Mouse (Mus musculus): ENCODE measurements around the gene Rnf7. TPM values are rescaled to one million over a fixed set of nuclear protein-coding genes. Genes with fewer than 3 reads are reported as not detected.

Gene Rnf7
- polyA plus RNA-seq, 1 experiment from 2014 or later = 272 TPM

DNA sequence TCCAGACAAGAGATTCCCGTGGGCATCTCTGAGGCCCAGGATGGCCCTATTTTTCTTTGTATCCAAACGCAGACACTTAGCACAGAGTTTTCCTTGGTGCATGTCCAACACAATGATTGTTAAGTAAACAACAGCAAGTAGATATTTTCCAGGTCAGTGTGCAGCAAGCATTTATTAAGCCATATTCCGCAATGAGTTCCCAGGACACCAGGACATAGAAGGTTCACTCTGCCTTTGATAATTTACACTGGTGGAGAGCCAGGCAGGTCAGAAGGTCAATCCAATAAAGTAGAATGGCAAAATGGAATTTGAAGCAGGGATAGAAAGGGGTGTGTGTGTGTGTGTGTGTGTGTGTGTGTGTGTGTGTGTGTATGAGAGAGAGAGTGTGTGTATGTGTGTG is 47.4 kb downstream of the Rnf7 start:
- peaks cover 4% of the 10 kb centered on the region for H3K4me1 ChIP-seq
- H3K9me3 ChIP-seq = no peaks in the 10 kb centered on the region
- no peak overlapping the region for H3K27ac ChIP-seq (replicated peaks)
- DNase-seq (ENCODE audit: low spot score) = no peak
- WGBS = 81% methylated on average over 3 of the region's 3 CpGs
- H3K4me3 ChIP-seq = no peak overlapping the region
- H3K27me3 ChIP-seq (replicated peaks; ENCODE audit: low read depth, poor library complexity, severe bottlenecking) = peaks cover 8% of the 10 kb centered on the region
- H3K36me3 ChIP-seq (replicated peaks) = no peaks in the 10 kb centered on the region

DNA sequence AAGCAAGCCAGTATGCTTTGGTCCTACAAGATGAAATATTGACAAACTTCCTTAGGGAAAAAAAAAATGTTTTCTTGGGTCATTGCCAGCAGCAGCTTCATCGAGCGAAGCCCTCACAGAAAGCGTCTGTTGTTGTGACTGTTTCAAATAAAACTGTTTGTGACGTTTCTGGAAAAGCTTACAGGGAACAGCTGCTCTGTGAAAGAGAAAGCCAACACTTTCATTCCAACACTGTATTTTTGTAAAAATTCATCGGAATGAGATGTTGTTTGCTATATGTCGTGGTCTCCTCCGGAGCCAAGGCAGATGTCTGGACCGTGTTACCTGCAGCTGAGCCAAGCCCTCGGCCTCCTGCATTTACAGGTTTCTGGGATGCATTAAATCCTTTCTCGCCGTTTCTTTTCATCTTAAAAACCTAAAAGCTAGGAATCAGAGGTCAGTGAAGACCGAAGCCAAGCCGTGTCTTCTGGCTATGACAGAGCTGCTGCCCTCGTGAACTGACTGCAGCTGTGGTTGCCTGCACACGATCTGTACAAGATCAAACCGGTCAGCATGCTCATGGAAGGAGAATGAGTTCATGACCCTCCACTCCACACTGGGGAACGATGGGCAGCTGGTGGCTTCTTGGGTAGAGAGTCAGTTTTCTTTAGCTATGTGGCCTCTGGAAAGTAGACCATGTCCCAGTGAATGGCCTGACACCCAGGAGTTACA is 50.0 kb downstream of the Rnf7 start:
- DNase-seq (ENCODE audit: low spot score) = no peak
- 86% methylated on average over 17 of the region's 17 CpGs for WGBS

DNA sequence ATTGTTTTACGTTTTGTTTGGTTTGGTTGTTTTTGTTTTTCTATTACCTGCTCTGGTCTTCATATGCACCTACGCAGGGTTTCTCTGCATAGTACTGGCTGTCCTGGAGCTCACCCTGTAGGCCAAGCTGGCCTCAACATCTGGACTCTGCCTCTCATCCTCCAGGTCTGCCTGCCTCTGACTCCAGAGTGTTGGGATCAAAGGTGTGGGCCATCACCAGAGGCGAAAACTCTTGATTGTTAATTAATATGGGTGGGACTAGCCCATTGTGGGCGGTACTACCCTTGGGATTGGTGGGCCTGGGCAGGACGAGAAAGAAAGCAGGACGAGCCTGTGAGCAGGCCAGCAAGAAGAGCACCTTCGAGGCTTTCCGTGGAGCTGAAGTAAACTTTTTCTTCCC is 54.4 kb downstream of the Rnf7 start:
- DNase-seq (ENCODE audit: low spot score) = no peak
- WGBS = 42% methylated on average over 8 of the region's 8 CpGs
- Histone ChIP-seq H3K4me1 (peaks cover 10% of the 10 kb centered on the region; the same call in 1 of the 2 replicates), H3K27ac (replicated peaks) (no peak overlapping the region), H3K36me3 (replicated peaks) (no peaks in the 10 kb centered on the region), H3K27me3 (replicated peaks; ENCODE audit: low read depth, poor library complexity, severe bottlenecking) (no peaks in the 10 kb centered on the region), H3K4me3 (no peak overlapping the region), H3K9me3 (no peaks in the 10 kb centered on the region)

More for the DNA sequence above, 50.0 kb downstream of the Rnf7 start:
- Histone ChIP-seq H3K27me3 (replicated peaks; ENCODE audit: low read depth, poor library complexity, severe bottlenecking) (no peaks in the 10 kb centered on the region), H3K27ac (replicated peaks) (no peak overlapping the region), H3K4me1 (no peaks in the 10 kb centered on the region), H3K36me3 (replicated peaks) (no peaks in the 10 kb centered on the region), H3K9me3 (no peaks in the 10 kb centered on the region), H3K4me3 (no peak overlapping the region)

Other genes starting within 250 kb of the Rnf7 start
- gene Atp1b3, start 114.2 kb downstream of the Rnf7 start, polyA plus RNA-seq (2016; fragmentation: Nextera tagmentation; extraction: Ambion mirVana) = 147 and 160 TPM in 2 replicates
- gene Gm28729, start 46.6 kb upstream of the Rnf7 start, polyA plus RNA-seq (2016; fragmentation: Nextera tagmentation; extraction: Ambion mirVana) = not detected in 2 replicates
- 15.3 and 15.8 TPM in 2 replicates for gene Rasa2, start 152.9 kb upstream of the Rnf7 start, polyA plus RNA-seq (2016; fragmentation: Nextera tagmentation; extraction: Ambion mirVana)